Mouse (Mus musculus) lung, embryonic 15.5 days (tissue): ENCODE measurements at regions not wholly inside any gene's neighbourhood (a gene's known extent, or its start where the extent isn't known, plus 50 kb on each side); places are given as distances from the start of the nearest gene placed in this dataset.

ENCODE experiments used
- ATAC-seq: fragments of 200-750 bp; cut with Nextera tagmentation; 2 replicates; pipeline ENCODE4 v1.8.0; 2017; ENCODE audit warnings: moderate number of reproducible peaks, borderline replicate concordance; ENCODE audit not compliant: low FRiP score, low TSS enrichment; ENCODE audit errors: extremely low read depth
- H3K27ac ChIP-seq: fragments of 300-500 bp; sonication (generic); 2 replicates; pipeline ENCODE4 v1.5.1; 2015; ENCODE audit warnings: moderate library complexity, mild to moderate bottlenecking, inconsistent platforms
- H3K27me3 ChIP-seq: fragments of 300-500 bp; sonication (generic); 2 replicates; pipeline ENCODE4 v1.6.1; 2015; ENCODE audit warnings: inconsistent platforms
- H3K36me3 ChIP-seq: fragments of 300-500 bp; sonication (generic); 2 replicates; pipeline ENCODE4 v1.6.1; 2015; ENCODE audit warnings: inconsistent platforms
- H3K4me1 ChIP-seq: fragments of 300-500 bp; sonication (generic); 2 replicates; pipeline ENCODE4 v1.6.1; 2015; ENCODE audit warnings: inconsistent platforms
- H3K4me2 ChIP-seq: fragments of 300-500 bp; sonication (generic); 2 replicates; pipeline ENCODE4 v1.6.1; 2015; ENCODE audit warnings: inconsistent platforms, mild to moderate bottlenecking, moderate library complexity
- H3K4me3 ChIP-seq: fragments of 300-500 bp; sonication (generic); 2 replicates; pipeline ENCODE4 v1.5.1; 2015; ENCODE audit warnings: mild to moderate bottlenecking, inconsistent platforms
- H3K9ac ChIP-seq: fragments of 300-500 bp; sonication (generic); 2 replicates; pipeline ENCODE4 v1.6.1; 2015; ENCODE audit warnings: inconsistent platforms
- H3K9me3 ChIP-seq: fragments of 300-500 bp; sonication (generic); 2 replicates; pipeline ENCODE4 v1.6.1; 2016; ENCODE audit warnings: inconsistent platforms
- WGBS: fragments of 180-500 bp; shearing (Covaris S2); methylation state at CpG from one replicate; pipeline ENCODE4 v1.1.7; 2015; 5-methylcytosine and 5-hydroxymethylcytosine counted together

DNA sequence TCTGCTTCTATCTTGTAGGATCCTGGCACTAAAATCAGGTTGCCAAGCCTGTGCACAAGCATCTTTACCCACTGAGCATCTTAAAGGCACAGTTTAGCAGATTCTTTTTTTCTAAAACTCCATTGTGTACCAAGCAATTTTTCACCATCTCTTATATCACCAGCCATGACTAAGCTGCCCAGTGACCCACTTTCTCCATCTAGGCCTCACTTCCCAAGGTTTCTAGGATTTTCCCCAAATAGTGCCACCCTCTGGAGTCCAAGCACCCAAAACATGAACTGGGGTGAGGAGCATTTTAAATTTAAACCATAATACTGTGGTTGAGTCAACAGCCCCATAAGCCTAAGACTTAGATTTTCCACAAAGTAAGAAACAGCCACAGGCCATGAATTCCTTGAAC lies 1013.0 kb upstream of the Lrrc6 start:
- no peaks in the 10 kb centered on the region for H3K4me1 ChIP-seq
- no peaks in the 10 kb centered on the region for H3K27me3 ChIP-seq
- no peak overlapping the region for H3K9ac ChIP-seq
- no peak for ATAC-seq
- no peak overlapping the region for H3K4me3 ChIP-seq
- H3K27ac ChIP-seq = no peak overlapping the region
- no peaks in the 10 kb centered on the region for H3K9me3 ChIP-seq
- H3K4me2 ChIP-seq = no peak overlapping the region
- H3K36me3 ChIP-seq = no peaks in the 10 kb centered on the region

DNA sequence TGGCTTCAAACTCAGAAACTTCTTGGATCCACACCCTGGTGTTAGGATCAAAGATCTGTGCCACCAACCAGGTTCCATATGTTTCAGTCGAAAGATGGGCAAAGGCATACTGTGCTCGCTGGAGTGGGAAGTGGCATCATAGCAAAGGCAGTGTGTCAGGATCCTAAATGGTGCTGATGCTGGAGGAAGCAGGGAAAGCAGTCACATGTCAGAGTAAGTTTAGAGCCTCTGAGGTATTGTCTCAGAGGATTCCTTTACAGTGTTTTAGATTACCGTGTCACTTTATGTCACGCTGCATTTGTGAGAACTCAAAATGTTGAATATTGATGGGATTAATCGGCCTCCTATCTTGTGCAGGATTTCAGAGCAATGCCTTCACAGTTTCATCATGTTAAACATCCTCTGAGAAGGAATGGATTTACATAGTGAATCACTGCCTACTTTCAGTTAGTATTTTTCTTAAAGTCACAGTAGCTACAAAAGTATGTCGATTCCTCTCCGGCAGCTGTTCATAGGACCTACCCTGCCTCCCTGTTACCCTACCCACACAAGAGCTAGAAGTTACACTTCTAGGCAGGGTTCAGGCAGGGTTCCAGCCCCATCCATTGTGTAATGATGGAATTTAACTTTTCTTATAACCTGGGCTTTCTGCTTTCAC lies 994.4 kb upstream of the Lrrc6 start:
- no peaks in the 10 kb centered on the region for H3K4me1 ChIP-seq
- no peak for ATAC-seq

DNA sequence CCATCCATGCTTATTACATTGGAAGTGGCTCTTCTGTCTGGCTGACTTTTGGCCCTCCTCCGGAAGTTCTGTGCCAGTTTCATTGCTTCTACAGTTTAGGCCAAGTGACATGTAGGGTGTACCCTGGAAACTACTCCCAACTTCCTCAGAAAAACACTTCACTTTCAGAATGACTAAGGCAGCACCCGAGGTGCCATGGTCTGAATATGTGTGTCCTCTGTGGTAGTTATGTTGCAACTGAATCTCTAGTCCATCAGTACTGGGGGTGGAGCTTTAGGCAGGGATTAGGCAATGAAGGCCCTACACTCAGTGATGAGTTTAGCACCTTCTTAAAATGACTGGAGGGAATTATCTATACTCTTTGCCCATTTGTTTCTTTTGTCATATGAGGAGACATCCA lies 981.0 kb upstream of the Lrrc6 start:
- WGBS = 85% methylated on average over 2 of the region's 2 CpGs
- no peak for ATAC-seq

More for the DNA sequence above, 994.4 kb upstream of the Lrrc6 start:
- no peak overlapping the region for H3K27ac ChIP-seq
- no peak overlapping the region for H3K9ac ChIP-seq
- no peak overlapping the region for H3K4me2 ChIP-seq
- H3K27me3 ChIP-seq = no peaks in the 10 kb centered on the region
- no peaks in the 10 kb centered on the region for H3K9me3 ChIP-seq
- no peaks in the 10 kb centered on the region for H3K36me3 ChIP-seq
- WGBS = 84% methylated on average over 7 of the region's 7 CpGs
- H3K4me3 ChIP-seq = no peak overlapping the region

DNA sequence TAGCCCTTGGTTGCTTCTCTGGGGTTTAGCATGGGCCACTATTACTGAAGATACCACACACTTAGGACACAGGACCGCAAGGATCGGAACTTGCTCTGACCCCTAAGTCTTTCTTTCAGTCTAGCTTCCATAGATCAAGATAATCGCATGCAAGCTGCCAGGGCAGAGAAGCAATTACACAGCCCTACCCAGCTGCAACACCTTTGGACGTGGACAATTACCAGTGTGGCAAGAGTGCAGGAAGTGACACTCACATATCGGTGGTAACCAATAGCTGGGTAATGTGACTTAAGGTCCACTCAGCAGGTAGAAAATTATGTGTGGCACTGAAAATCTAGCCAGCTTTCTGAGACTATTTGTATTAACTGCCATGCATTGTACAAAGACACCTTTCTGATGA lies 973.6 kb upstream of the Lrrc6 start:
- no peak overlapping the region for H3K4me3 ChIP-seq
- no peaks in the 10 kb centered on the region for H3K9me3 ChIP-seq
- H3K4me1 ChIP-seq = no peaks in the 10 kb centered on the region
- no peak overlapping the region for H3K9ac ChIP-seq
- H3K36me3 ChIP-seq = no peaks in the 10 kb centered on the region
- no peak for ATAC-seq
- WGBS = 74% methylated on average over 5 of the region's 5 CpGs
- no peak overlapping the region for H3K27ac ChIP-seq
- no peaks in the 10 kb centered on the region for H3K27me3 ChIP-seq
- H3K4me2 ChIP-seq = no peak overlapping the region

More for the DNA sequence above, 981.0 kb upstream of the Lrrc6 start:
- Histone ChIP-seq H3K9me3 (no peaks in the 10 kb centered on the region), H3K27me3 (no peaks in the 10 kb centered on the region), H3K9ac (no peak overlapping the region), H3K27ac (no peak overlapping the region), H3K4me2 (no peak overlapping the region), H3K36me3 (no peaks in the 10 kb centered on the region), H3K4me3 (no peak overlapping the region), H3K4me1 (no peaks in the 10 kb centered on the region)

DNA sequence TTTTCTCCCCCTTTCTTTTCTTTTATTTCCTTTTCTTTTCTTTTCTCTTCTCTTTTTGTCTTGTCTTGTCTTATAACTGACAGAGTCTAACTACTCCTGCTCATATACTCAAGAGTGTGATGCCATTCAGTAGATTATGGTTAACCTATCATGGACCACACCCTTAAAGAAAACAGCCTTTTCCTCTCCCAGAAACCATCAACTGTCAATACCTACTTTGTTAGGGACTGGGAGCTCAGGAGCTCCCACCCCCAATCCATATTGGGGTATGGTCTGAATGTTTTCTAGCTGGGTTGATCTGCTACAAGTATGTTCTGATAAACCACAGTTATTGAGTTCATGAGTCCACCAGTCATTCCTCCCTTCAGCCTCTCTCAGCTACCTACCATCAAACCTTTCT lies 972.3 kb upstream of the Lrrc6 start:
- no peak overlapping the region for H3K4me2 ChIP-seq
- H3K27me3 ChIP-seq = no peaks in the 10 kb centered on the region
- no peak overlapping the region for H3K4me3 ChIP-seq
- H3K4me1 ChIP-seq = no peaks in the 10 kb centered on the region
- H3K9me3 ChIP-seq = no peaks in the 10 kb centered on the region
- ATAC-seq = no peak
- no peaks in the 10 kb centered on the region for H3K36me3 ChIP-seq
- H3K9ac ChIP-seq = no peak overlapping the region
- H3K27ac ChIP-seq = no peak overlapping the region

DNA sequence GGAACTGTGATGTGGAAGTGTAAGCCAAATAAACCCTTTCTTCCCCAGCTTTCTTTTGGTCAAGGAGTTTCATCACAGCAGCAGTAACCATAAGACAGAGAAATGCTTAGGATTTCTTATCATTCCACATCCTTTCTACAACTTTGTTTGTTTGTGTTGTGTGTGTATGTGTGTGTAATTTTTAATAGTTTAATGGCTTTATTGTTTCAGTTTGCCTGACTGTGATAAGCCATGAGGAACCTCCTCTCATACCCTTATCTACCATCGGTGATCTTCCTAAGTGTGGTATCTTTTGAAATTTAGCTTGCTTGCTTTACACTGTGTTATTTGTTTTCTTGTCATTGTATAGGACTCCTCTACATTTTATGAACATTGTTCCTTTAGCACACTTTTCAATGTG lies 970.6 kb upstream of the Lrrc6 start:
- no peak for ATAC-seq
- no peaks in the 10 kb centered on the region for H3K9me3 ChIP-seq
- 84% methylated on average over 1 of the region's 1 CpGs for WGBS
- no peaks in the 10 kb centered on the region for H3K36me3 ChIP-seq
- no peak overlapping the region for H3K9ac ChIP-seq
- no peak overlapping the region for H3K4me3 ChIP-seq
- no peaks in the 10 kb centered on the region for H3K4me1 ChIP-seq
- H3K4me2 ChIP-seq = no peak overlapping the region
- H3K27ac ChIP-seq = no peak overlapping the region
- no peaks in the 10 kb centered on the region for H3K27me3 ChIP-seq

DNA sequence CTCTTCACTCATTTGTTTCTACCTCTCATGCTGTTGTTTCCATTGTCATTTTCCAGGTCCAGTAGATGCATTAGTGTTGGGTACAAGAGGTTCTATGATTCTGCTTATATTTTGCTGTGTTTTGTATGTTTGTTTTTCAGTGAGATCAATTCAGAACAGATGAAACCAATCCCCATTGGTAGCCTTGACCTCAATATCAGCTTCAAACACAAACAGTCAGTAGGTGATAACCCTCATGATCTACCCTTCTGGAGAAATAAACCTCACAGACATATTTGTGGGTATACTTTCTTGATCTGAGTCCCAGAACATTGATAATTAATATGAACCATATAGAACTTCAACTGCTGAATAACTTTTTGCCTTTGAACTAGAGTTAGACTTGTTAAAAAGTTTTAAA lies 969.3 kb upstream of the Lrrc6 start:
- Histone ChIP-seq H3K27me3 (no peaks in the 10 kb centered on the region), H3K4me3 (no peak overlapping the region), H3K27ac (no peak overlapping the region), H3K9me3 (no peaks in the 10 kb centered on the region), H3K9ac (no peak overlapping the region), H3K36me3 (no peaks in the 10 kb centered on the region), H3K4me1 (no peaks in the 10 kb centered on the region), H3K4me2 (no peak overlapping the region)
- ATAC-seq = no peak

DNA sequence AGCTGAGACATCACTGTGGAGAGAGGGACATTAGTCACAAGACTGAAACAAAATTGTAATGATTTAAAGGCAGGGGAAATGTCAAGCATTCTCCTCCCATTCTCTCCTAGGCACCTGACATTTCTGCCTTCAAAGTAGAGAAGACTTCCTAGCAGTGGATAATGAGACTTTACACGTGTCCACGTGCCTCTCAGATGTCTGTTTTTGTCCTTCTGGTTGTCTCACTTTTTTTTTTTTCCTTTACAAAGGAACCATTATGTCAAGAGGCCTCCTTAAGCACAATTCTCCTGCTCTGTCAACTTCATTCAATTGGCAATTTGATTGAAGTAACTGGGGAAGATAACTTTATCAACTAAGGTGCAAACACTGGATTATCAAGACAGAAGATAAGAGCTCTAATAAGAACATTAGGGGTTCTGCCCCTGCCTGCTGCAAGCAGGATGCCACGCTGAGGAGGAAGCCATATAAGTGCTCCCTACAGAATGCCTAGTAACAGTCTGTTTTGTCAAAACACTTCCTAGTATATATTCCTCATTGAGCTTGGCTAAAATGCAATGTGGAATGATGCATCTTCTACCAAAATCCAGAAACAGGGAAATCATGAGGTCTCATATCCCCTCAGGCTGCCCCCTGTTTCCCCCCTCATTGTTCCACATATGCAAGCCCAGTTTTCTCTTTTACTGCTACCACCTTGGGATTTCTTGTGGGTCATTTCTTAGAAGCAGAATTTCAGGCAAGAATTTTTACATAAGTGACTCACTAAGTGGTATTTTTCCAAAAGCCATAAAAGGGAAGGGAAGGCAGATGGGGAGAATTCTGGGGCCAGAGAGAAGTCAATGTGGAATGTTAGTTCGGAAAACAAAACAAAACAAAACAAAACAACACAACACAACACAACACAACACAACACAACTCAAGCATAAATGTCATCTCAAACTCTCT lies 967.0 kb upstream of the Lrrc6 start:
- ATAC-seq = no peak
- WGBS = 36% methylated on average over 4 of the region's 4 CpGs

DNA sequence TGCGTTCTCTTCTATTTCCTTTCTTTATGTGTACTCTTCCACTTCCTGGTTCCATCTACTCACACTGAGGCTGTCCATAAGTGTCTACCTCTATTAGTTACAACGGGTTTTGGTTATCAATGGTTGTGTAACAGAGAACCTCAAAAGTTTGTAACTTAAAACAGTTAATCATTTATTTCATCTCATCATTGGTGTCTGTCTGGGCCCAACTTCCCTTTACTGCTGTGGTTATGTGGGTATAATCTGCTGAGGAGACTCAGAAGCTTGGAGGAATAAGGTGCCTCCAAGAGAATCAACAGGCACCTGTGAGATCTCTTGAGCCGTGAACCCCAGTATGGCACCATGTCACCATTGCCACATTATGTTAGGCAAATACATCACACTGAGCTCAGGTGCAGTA lies 962.2 kb upstream of the Lrrc6 start:
- Histone ChIP-seq H3K4me3 (no peak overlapping the region), H3K4me1 (no peaks in the 10 kb centered on the region), H3K4me2 (no peak overlapping the region), H3K36me3 (no peaks in the 10 kb centered on the region), H3K27ac (no peak overlapping the region), H3K27me3 (no peaks in the 10 kb centered on the region), H3K9me3 (no peaks in the 10 kb centered on the region), H3K9ac (no peak overlapping the region)
- 91% methylated on average over 3 of the region's 3 CpGs for WGBS
- no peak for ATAC-seq

More for the DNA sequence above, 967.0 kb upstream of the Lrrc6 start:
- Histone ChIP-seq H3K4me2 (no peak overlapping the region), H3K9me3 (no peaks in the 10 kb centered on the region), H3K9ac (no peak overlapping the region), H3K36me3 (no peaks in the 10 kb centered on the region), H3K4me3 (no peak overlapping the region), H3K27ac (no peak overlapping the region), H3K27me3 (no peaks in the 10 kb centered on the region), H3K4me1 (no peaks in the 10 kb centered on the region)

DNA sequence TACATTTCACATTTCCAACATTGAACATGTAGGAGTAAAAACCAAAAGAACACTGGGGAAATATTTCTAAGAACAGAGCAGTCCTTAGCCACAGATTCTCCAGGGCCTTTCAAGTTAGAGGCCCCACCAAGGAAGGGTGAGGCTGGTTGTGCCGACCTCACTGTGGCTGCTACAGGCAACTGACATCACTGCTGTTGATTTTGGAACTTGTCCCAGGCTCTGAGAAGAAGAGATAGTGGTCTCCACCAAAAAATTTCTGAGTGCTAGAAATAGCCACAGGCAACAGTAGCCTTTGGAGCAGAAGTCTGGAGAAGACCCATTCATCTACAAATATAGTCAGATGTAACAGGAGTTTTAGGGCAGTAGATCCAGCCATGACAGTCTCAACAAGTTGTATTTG lies 959.7 kb upstream of the Lrrc6 start:
- Histone ChIP-seq H3K9ac (no peak overlapping the region), H3K9me3 (no peaks in the 10 kb centered on the region), H3K4me1 (no peaks in the 10 kb centered on the region), H3K36me3 (no peaks in the 10 kb centered on the region), H3K27ac (no peak overlapping the region), H3K27me3 (no peaks in the 10 kb centered on the region), H3K4me2 (no peak overlapping the region), H3K4me3 (no peak overlapping the region)
- 36% methylated on average over 1 of the region's 1 CpGs for WGBS
- ATAC-seq = no peak

DNA sequence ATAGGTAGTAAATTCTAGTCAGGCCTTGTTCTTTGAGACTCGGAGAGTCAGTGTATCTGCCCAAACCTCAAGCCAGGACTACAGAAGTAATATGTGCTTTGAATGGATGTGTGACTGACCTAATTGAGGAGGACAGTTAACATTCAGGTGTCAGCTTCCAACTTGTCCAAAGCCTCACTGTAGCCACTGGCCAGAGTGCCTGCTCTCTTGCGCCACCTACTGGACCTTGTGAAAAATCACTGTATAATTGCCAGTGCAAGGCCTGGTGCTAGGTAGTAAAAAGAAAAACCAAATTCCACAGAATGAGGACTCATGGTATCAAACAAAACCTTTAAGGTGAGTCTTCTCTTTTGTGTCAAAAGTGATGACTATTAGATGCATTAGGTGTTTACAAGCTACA lies 933.6 kb upstream of the Lrrc6 start:
- WGBS = 24% methylated on average over 2 of the region's 2 CpGs

DNA sequence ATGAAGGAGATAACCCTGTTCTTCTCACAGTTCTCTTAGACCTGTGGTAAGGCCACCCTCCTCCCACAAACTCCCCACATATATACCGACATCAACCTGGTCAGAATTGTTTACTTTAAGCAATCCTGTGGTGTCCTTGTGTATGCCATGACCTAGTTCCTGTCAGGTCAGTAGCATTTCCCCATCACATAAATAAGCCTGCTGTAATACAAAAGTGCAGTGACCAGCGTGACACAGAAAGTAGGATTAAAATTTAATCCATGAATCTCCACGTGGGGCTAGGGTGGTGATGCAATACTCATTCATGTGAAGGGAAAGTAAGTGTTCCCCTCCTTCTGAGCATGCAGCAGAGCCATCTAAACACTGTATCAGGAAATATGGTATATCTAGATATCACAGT lies 923.2 kb upstream of the Lrrc6 start:
- H3K9ac ChIP-seq = no peak overlapping the region
- no peak overlapping the region for H3K27ac ChIP-seq
- 45% methylated on average over 3 of the region's 3 CpGs for WGBS
- no peak overlapping the region for H3K4me2 ChIP-seq
- H3K4me1 ChIP-seq = no peaks in the 10 kb centered on the region
- H3K36me3 ChIP-seq = no peaks in the 10 kb centered on the region
- no peak overlapping the region for H3K4me3 ChIP-seq
- no peaks in the 10 kb centered on the region for H3K9me3 ChIP-seq
- no peak for ATAC-seq
- H3K27me3 ChIP-seq = no peaks in the 10 kb centered on the region

More for the DNA sequence above, 933.6 kb upstream of the Lrrc6 start:
- no peak for ATAC-seq
- no peak overlapping the region for H3K27ac ChIP-seq
- H3K9ac ChIP-seq = no peak overlapping the region
- no peaks in the 10 kb centered on the region for H3K9me3 ChIP-seq
- no peaks in the 10 kb centered on the region for H3K27me3 ChIP-seq
- H3K4me2 ChIP-seq = no peak overlapping the region
- no peak overlapping the region for H3K4me3 ChIP-seq
- H3K36me3 ChIP-seq = no peaks in the 10 kb centered on the region
- no peaks in the 10 kb centered on the region for H3K4me1 ChIP-seq
